Comparison of ENCODE assay signal across 8 mouse cellular contexts in genomic region chr1:153424770-153425584, GRCm38 (mm10). TPM values are rescaled to one million over a fixed set of nuclear protein-coding genes. Genes with fewer than 3 reads are reported as not detected.
DNase-seq lines count a peak whose midpoint lies in the region; ATAC-seq lines count a peak whose summit lies in the region.

Gene Shcbp1l, plus strand, starts transcription at chr1:153425162.

- H3K9me3 ChIP-seq in hindbrain, embryonic 12.5 days (replicated peaks) = no peaks in the 10 kb centered on the region

- no peak within 1 kb of the TSS for H3K27ac ChIP-seq in hindbrain, embryonic 12.5 days

- H3K4me2 ChIP-seq in hindbrain, embryonic 12.5 days (replicated peaks) = peak within 1 kb of the TSS; percentile 91

- peaks cover 22% of the 10 kb centered on the region for H3K27me3 ChIP-seq in hindbrain, embryonic 12.5 days

- peak within 1 kb of the TSS; percentile 48 for H3K9ac ChIP-seq in hindbrain, embryonic 12.5 days

- peak; percentile 96 for DNase-seq in R1 (ENCODE audit: low read depth, low spot score)
- DNase-seq in cerebellum, postnatal 14 days = peak; percentile 81 to 84
- peak; percentile 62 to 67 for DNase-seq in frontal cortex, postnatal 14 days (ENCODE audit: low spot score in 2 of 2)
- peak; percentile 71 to 74 for DNase-seq in layer of hippocampus, postnatal 14 days (ENCODE audit: low spot score in 2 of 2)
- DNase-seq in lung, postnatal 10 days = peak; percentile 67
- DNase-seq in retina, embryonic 14.5 days (ENCODE audit: low spot score) = peak; percentile 77
- DNase-seq in thymus, postnatal 36 days = peak; percentile 78 to 79

- ATAC-seq in hindbrain, embryonic 12.5 days (ENCODE audit: low FRiP score) = peak; percentile 91

- no peaks in the 10 kb centered on the region for H3K36me3 ChIP-seq in hindbrain, embryonic 12.5 days

- H3K4me1 ChIP-seq in hindbrain, embryonic 12.5 days = peaks cover 14% of the 10 kb centered on the region

- 2% methylated on average over 60 of the region's 60 CpGs for WGBS in hindbrain, embryonic 12.5 days

- peak within 1 kb of the TSS; percentile 52 for H3K4me3 ChIP-seq in hindbrain, embryonic 12.5 days

RNA-seq across cellular contexts. Expression of gene Shcbp1l, which starts in this region (rescaled TPM):
- 0.20 and 0.39 TPM in 2 replicates for polyA plus RNA-seq in hindbrain, embryonic 12.5 days (2016; fragmentation: Nextera tagmentation; extraction: Ambion mirVana)
- 1 to 10 TPM; 2.6 to 3.6 TPM for total RNA-seq in layer of hippocampus, postnatal 14 days (2021)

Comparison
In these comparisons a context has a peak if more than half of its experiments do, and no peak if none do; other contexts are left out.
1. Peak in ATAC-seq, H3K4me3 ChIP-seq, H3K9ac ChIP-seq and H3K4me2 ChIP-seq in hindbrain, embryonic 12.5 days; RNA of the gene not detected or under 1 TPM.